Mouse (Mus musculus): ENCODE data around the gene Tubgcp6. TPM values are rescaled to one million over a fixed set of nuclear protein-coding genes. Genes with fewer than 3 reads are reported as not detected.
A peak's percentile ranks its signal among the peaks of the same experiment; 100 is the strongest.

Gene Tubgcp6
- polyA plus RNA-seq, 1 experiment from 2014 or later = 17.2 TPM

- ATAC-seq (ENCODE audit: low FRiP score) (peak; percentile 24; the same call in 1 of the 2 replicates), DNase-seq (ENCODE audit: low spot score) (peak; percentile 71)
- H3K9ac ChIP-seq = no peak overlapping the region
- H3K4me3 ChIP-seq (replicated peaks; ENCODE audit: low read length) = no peak overlapping the region
- no peaks in the 10 kb centered on the region for H3K27me3 ChIP-seq (ENCODE audit: control insufficient read depth, insufficient read depth, low read length)
- no peak overlapping the region for H3K27ac ChIP-seq
- H3K9me3 ChIP-seq (ENCODE audit: control insufficient read depth, low read length) = no peaks in the 10 kb centered on the region
- peaks cover 97% of the 10 kb centered on the region for H3K36me3 ChIP-seq (replicated peaks; ENCODE audit: control insufficient read depth, insufficient read depth)
- no peak overlapping the region for H3K4me2 ChIP-seq (replicated peaks)
- H3K4me1 ChIP-seq (replicated peaks; ENCODE audit: control insufficient read depth, insufficient read depth, low read length) = no peaks in the 10 kb centered on the region
- WGBS = 71% methylated on average over 7 of the region's 7 CpGs
These were observed 35.0 kb upstream of the Tubgcp6 start for GRCm38 (mm10) chr15:89157954-89158353.

DNA sequence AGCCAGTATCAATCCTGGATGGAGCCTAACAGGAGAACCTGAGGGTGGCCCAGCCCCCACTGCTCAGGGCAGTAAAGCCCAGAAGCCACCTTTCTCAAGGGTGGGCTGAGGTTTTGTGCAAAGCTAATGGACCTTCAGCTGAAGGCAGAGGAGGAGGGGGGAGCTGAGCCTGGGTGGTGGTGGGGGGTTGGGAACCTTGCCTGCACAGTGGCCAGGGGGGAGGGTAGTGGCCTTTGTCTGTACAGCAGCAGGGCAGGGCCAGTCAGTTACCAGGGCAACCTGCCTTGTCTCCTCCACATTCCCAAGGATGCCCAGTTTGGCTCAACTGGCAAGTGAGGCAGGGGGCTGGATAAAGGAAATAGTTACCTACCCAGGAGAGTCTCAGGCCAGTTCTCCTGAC, 29.4 kb upstream of the Tubgcp6 start:
- Histone ChIP-seq H3K27me3 (ENCODE audit: control insufficient read depth, insufficient read depth, low read length) (no peaks in the 10 kb centered on the region), H3K9ac (0 out of 2 replicates have a peak overlapping the region, but pooled peaks have one; percentile 16), H3K9me3 (ENCODE audit: control insufficient read depth, low read length) (no peaks in the 10 kb centered on the region), H3K4me1 (replicated peaks; ENCODE audit: control insufficient read depth, insufficient read depth, low read length) (peaks cover 29% of the 10 kb centered on the region), H3K4me2 (replicated peaks) (no peak overlapping the region), H3K27ac (peak overlapping the region; percentile 67), H3K4me3 (replicated peaks; ENCODE audit: low read length) (no peak overlapping the region), H3K36me3 (replicated peaks; ENCODE audit: control insufficient read depth, insufficient read depth) (peaks cover 41% of the 10 kb centered on the region)
- peak; percentile 35; the same call in 1 of the 2 replicates for ATAC-seq (ENCODE audit: low FRiP score)
- DNase-seq (ENCODE audit: low spot score) = no peak

DNA sequence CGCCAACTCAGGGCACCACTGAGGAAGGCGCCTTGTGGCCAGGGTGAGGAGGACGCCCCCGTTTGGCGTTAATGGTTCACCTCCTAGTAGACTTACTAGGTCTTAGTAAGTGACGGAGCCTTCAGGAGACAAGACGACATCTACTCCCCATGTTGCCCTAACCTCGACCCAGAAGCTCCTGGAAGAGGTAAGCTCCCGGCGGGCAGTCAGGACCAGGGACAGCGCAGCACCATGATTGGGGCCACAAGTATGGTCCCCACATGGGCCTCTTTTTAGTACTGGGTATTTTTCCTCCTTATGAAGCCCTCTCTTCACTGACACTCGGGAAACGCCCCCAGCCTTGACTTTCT, 27.1 kb upstream of the Tubgcp6 start:
- H3K27me3 ChIP-seq (ENCODE audit: control insufficient read depth, insufficient read depth, low read length) = no peaks in the 10 kb centered on the region
- H3K9me3 ChIP-seq (ENCODE audit: control insufficient read depth, low read length) = no peaks in the 10 kb centered on the region
- H3K4me2 ChIP-seq (replicated peaks) = peak overlapping the region; percentile 87
- peak overlapping the region; percentile 90 for H3K27ac ChIP-seq
- 2% methylated on average over 13 of the region's 13 CpGs for WGBS
- peak overlapping the region; percentile 53 for H3K4me3 ChIP-seq (replicated peaks; ENCODE audit: low read length)
- peaks cover 45% of the 10 kb centered on the region for H3K4me1 ChIP-seq (replicated peaks; ENCODE audit: control insufficient read depth, insufficient read depth, low read length)
- peak overlapping the region; percentile 88 for H3K9ac ChIP-seq
- H3K36me3 ChIP-seq (replicated peaks; ENCODE audit: control insufficient read depth, insufficient read depth) = peaks cover 26% of the 10 kb centered on the region
- no peak for DNase-seq (ENCODE audit: low spot score)
- no peak for ATAC-seq (ENCODE audit: low FRiP score)

DNA sequence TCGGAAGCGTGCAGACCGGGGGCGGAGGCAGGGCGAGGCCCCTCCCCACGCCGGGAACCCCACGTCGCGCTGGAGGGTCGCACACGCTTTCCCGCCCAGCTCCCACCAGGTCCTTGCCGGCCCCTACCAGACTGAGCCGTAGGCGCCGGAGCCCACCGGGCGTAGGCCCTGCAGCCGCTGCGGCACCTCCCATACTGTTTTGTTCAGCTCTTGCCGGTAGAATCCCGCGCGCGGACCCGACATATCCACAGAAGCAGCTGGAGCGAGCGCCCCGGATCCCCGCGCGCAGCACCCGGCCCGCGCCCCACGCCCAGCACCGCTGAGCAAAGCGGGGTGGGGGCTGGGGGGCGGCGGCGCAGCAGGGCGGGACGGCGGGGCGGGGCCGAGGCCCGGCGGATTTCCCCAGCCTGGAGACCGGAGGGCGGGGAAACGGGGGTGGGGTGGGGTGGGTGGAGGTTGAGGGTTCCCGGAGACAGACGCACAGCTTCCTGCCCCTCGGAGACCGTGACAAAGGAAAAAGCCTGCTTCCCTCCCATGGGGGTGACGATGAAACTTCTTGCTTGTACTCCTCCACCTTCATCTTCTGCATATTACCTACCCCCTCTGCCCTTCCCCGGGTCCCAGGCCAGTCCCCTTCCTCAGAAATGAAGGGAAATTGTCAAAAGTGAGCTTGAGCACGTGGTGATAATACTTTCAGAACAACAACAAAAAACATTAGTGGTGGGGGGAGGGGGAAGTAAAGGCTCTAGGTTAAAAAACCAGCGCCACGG, 26.5 kb upstream of the Tubgcp6 start, which contains the start of gene Mapk11:
TSS of gene Mapk11 (minus strand) at position 358 of the 770 bp plus-strand sequence.
- under 1% methylated on average over 44 of the region's 61 CpGs for WGBS
- Histone ChIP-seq H3K27ac (peak within 1 kb of the TSS; percentile 90), H3K9ac (peak within 1 kb of the TSS; percentile 88), H3K4me2 (replicated peaks) (peak within 1 kb of the TSS; percentile 87), H3K36me3 (replicated peaks; ENCODE audit: control insufficient read depth, insufficient read depth) (peaks cover 26% of the 10 kb centered on the region), H3K9me3 (ENCODE audit: control insufficient read depth, low read length) (no peaks in the 10 kb centered on the region), H3K4me3 (replicated peaks; ENCODE audit: low read length) (peak within 1 kb of the TSS; percentile 53), H3K27me3 (ENCODE audit: control insufficient read depth, insufficient read depth, low read length) (no peaks in the 10 kb centered on the region), H3K4me1 (replicated peaks; ENCODE audit: control insufficient read depth, insufficient read depth, low read length) (peaks cover 45% of the 10 kb centered on the region)
- ATAC-seq (ENCODE audit: low FRiP score) = peak; percentile 61
- no peak for DNase-seq (ENCODE audit: low spot score)

- peak overlapping the region; percentile 90 for H3K27ac ChIP-seq
- peak overlapping the region; percentile 87 for H3K4me2 ChIP-seq (replicated peaks)
- H3K9me3 ChIP-seq (ENCODE audit: control insufficient read depth, low read length) = no peaks in the 10 kb centered on the region
- DNase-seq (ENCODE audit: low spot score) (no peak), ATAC-seq (ENCODE audit: low FRiP score) (peak; percentile 2; the same call in 1 of the 2 replicates)
- H3K27me3 ChIP-seq (ENCODE audit: control insufficient read depth, insufficient read depth, low read length) = no peaks in the 10 kb centered on the region
- peak overlapping the region; percentile 88 for H3K9ac ChIP-seq
- H3K4me1 ChIP-seq (replicated peaks; ENCODE audit: control insufficient read depth, insufficient read depth, low read length) = peaks cover 45% of the 10 kb centered on the region
- H3K4me3 ChIP-seq (replicated peaks; ENCODE audit: low read length) = peak overlapping the region; percentile 53
- H3K36me3 ChIP-seq (replicated peaks; ENCODE audit: control insufficient read depth, insufficient read depth) = peaks cover 26% of the 10 kb centered on the region
- 3% methylated on average over 25 of the region's 25 CpGs for WGBS
These were observed 25.8 kb upstream of the Tubgcp6 start for GRCm38 (mm10) chr15:89148496-89149270.

GRCm38 (mm10) chr15:89147895-89148294, 25.0 kb upstream of the Tubgcp6 start:
- ATAC-seq (ENCODE audit: low FRiP score) = no peak
- H3K4me3 ChIP-seq (replicated peaks; ENCODE audit: low read length) = peak overlapping the region; percentile 53
- H3K36me3 ChIP-seq (replicated peaks; ENCODE audit: control insufficient read depth, insufficient read depth) = peaks cover 30% of the 10 kb centered on the region
- H3K4me2 ChIP-seq (replicated peaks) = peak overlapping the region; percentile 87
- peak overlapping the region; percentile 88; the same call in 1 of the 2 replicates for H3K9ac ChIP-seq
- peak overlapping the region; percentile 77; the same call in 1 of the 2 replicates for H3K27ac ChIP-seq
- no peak for DNase-seq (ENCODE audit: low spot score)
- peaks cover 45% of the 10 kb centered on the region for H3K4me1 ChIP-seq (replicated peaks; ENCODE audit: control insufficient read depth, insufficient read depth, low read length)
- H3K9me3 ChIP-seq (ENCODE audit: control insufficient read depth, low read length) = no peaks in the 10 kb centered on the region
- WGBS = 33% methylated on average over 4 of the region's 4 CpGs
- H3K27me3 ChIP-seq (ENCODE audit: control insufficient read depth, insufficient read depth, low read length) = no peaks in the 10 kb centered on the region

DNA sequence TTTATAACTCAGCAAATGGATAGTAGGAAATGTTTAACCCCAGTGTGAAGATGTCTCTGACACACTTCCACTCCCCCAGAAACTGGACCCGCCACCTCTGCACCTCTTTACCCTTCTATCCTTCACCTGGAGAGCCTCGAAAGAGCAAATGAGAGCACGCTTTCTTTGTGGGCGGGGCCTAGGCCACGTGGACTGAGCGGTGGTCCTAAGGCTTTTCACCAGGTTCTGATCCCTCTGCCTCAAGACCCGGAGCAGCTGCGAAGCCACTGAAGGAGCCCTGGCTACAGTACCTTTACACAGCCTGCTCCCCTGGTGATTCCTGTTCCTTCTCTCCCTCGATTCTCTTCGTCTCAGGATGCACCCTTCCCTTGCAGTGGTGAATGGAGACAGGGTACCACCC, 24.5 kb upstream of the Tubgcp6 start:
- no peak for ATAC-seq (ENCODE audit: low FRiP score)
- H3K9me3 ChIP-seq (ENCODE audit: control insufficient read depth, low read length) = no peaks in the 10 kb centered on the region
- peaks cover 34% of the 10 kb centered on the region for H3K36me3 ChIP-seq (replicated peaks; ENCODE audit: control insufficient read depth, insufficient read depth)
- peak overlapping the region; percentile 77 for H3K27ac ChIP-seq
- WGBS = 24% methylated on average over 10 of the region's 10 CpGs
- peak overlapping the region; percentile 53 for H3K4me3 ChIP-seq (replicated peaks; ENCODE audit: low read length)
- H3K4me2 ChIP-seq (replicated peaks) = peak overlapping the region; percentile 87
- no peaks in the 10 kb centered on the region for H3K27me3 ChIP-seq (ENCODE audit: control insufficient read depth, insufficient read depth, low read length)
- H3K9ac ChIP-seq = peak overlapping the region; percentile 88
- H3K4me1 ChIP-seq (replicated peaks; ENCODE audit: control insufficient read depth, insufficient read depth, low read length) = peaks cover 41% of the 10 kb centered on the region
- no peak for DNase-seq (ENCODE audit: low spot score)

DNA sequence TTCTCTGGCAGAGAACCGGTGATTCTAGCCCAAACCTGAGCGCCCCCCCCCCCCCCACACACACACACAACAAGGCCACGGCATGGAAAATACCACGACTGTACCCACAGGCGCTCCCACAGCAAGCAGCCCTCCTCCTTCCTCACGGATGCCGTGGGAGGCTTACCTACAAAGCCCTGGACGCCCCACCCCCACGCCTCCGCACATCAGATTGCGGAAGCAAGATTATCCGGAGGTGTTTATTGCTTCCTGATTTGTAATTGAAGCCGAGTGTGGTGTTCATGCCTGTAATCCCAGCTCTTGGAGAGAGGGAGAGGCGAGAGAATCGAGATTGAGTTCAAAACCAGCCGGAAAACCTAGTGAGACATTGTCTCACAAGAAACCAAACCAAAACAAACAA, 24.1 kb upstream of the Tubgcp6 start:
- peaks cover 37% of the 10 kb centered on the region for H3K4me1 ChIP-seq (replicated peaks; ENCODE audit: control insufficient read depth, insufficient read depth, low read length)
- H3K36me3 ChIP-seq (replicated peaks; ENCODE audit: control insufficient read depth, insufficient read depth) = peaks cover 36% of the 10 kb centered on the region
- ATAC-seq (ENCODE audit: low FRiP score) (peak; percentile 9; the same call in 1 of the 2 replicates), DNase-seq (ENCODE audit: low spot score) (no peak)
- WGBS = 10% methylated on average over 15 of the region's 16 CpGs
- H3K27me3 ChIP-seq (ENCODE audit: control insufficient read depth, insufficient read depth, low read length) = no peaks in the 10 kb centered on the region
- H3K4me3 ChIP-seq (replicated peaks; ENCODE audit: low read length) = peak overlapping the region; percentile 53
- peak overlapping the region; percentile 77 for H3K27ac ChIP-seq
- no peaks in the 10 kb centered on the region for H3K9me3 ChIP-seq (ENCODE audit: control insufficient read depth, low read length)
- H3K9ac ChIP-seq = peak overlapping the region; percentile 88
- peak overlapping the region; percentile 87 for H3K4me2 ChIP-seq (replicated peaks)

GRCm38 (mm10) chr15:89146537-89146936, 23.6 kb upstream of the Tubgcp6 start:
- Histone ChIP-seq H3K9ac (peak overlapping the region; percentile 88), H3K4me1 (replicated peaks; ENCODE audit: control insufficient read depth, insufficient read depth, low read length) (peaks cover 36% of the 10 kb centered on the region), H3K27ac (peak overlapping the region; percentile 77), H3K9me3 (ENCODE audit: control insufficient read depth, low read length) (no peaks in the 10 kb centered on the region), H3K4me3 (replicated peaks; ENCODE audit: low read length) (peak overlapping the region; percentile 53), H3K4me2 (replicated peaks) (peak overlapping the region; percentile 87), H3K36me3 (replicated peaks; ENCODE audit: control insufficient read depth, insufficient read depth) (peaks cover 36% of the 10 kb centered on the region), H3K27me3 (ENCODE audit: control insufficient read depth, insufficient read depth, low read length) (no peaks in the 10 kb centered on the region)
- 2% methylated on average over 27 of the region's 27 CpGs for WGBS
- no peak for DNase-seq (ENCODE audit: low spot score)
- peak; percentile 18 for ATAC-seq (ENCODE audit: low FRiP score)
